Mouse (Mus musculus): ENCODE data around the gene Zfp768.
"Not testable (repeated sequence)": the region's sequence is repeated elsewhere in the genome, so short reads cannot be mapped to it uniquely, and the experiment has no call there.

DNA sequence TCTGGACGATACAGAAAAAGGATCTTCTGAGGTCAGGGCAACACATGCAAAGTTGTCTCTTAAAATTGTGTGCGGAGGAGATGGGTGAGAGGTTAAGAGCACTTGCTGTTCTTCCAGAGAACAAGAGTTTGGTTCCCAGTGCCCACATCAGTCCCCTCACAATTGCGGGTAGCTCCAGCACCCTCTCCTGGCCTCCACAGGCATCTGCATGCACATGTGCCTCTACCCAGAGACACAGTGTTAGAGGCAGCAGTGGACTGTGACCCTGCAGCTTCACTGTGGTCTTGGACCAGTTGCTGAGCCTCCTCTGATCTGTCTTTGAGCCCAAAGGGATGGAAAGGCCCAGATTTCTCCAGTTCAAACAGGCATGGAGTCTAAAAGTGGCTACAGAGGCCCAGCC, 26.5 kb upstream of the Zfp768 start:
- peak; percentile 17; the same call in 1 of the 2 replicates for TF ChIP-seq CTCF (IDR thresholded peaks at IDR 0.05; ENCODE audit: borderline replicate concordance, insufficient read depth, low read depth, low read length)
- not testable (repeated sequence) for TF ChIP-seq POLR2A (IDR thresholded peaks at IDR 0.05; ENCODE audit: borderline replicate concordance, insufficient read depth, low read length)
